Mouse (Mus musculus): ENCODE data around the gene E330017A01Rik. TPM values are rescaled to one million over a fixed set of nuclear protein-coding genes. Genes with fewer than 3 reads are reported as not detected.
A peak's percentile ranks its signal among the peaks of the same experiment; 100 is the strongest.

Gene E330017A01Rik
- polyA plus RNA-seq, 1 experiment from 2014 or later = not detected

DNA sequence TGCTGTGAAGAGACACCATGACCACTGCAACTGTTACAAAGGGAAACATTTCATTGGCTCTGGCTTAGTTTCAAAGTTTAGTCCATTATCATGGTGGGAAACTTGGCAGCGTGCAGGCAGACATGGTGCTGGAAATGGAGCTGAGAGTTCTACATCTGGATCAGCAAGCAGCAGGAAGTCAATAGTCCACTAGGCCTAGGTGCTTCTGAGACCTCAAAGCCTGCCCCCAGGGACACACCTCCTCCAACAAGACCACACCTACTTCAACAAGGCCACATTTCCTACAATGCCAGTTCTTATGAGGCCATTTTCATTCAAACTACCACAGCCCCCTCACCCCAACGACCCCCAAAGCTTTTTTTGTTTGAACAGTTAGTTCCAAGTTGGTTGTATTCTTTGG lies 8.8 kb downstream of the E330017A01Rik start:
- H3K27ac ChIP-seq (replicated peaks; ENCODE audit: low read depth, low read length) = no peak overlapping the region
- H3K27me3 ChIP-seq (ENCODE audit: control insufficient read depth, insufficient read depth, low read length) = no peaks in the 10 kb centered on the region
- 71% methylated on average over 2 of the region's 2 CpGs for WGBS
- no peak for ATAC-seq (replicated peaks; ENCODE audit: insufficient number of reproducible peaks, low FRiP score, low TSS enrichment, low read depth)
- no peaks in the 10 kb centered on the region for H3K36me3 ChIP-seq (replicated peaks; ENCODE audit: control insufficient read depth, insufficient read depth, low read depth, low read length)
- H3K9me3 ChIP-seq (replicated peaks; ENCODE audit: control insufficient read depth, low read length) = no peaks in the 10 kb centered on the region
- H3K4me3 ChIP-seq (ENCODE audit: low read depth, low read length) = no peak overlapping the region
- H3K9ac ChIP-seq (replicated peaks; ENCODE audit: low read length) = no peak overlapping the region
- H3K4me2 ChIP-seq (ENCODE audit: low read depth, low read length) = no peak overlapping the region
- DNase-seq (ENCODE audit: low spot score) = no peak
- no peaks in the 10 kb centered on the region for H3K4me1 ChIP-seq (ENCODE audit: control insufficient read depth, insufficient read depth, low read length)

DNA sequence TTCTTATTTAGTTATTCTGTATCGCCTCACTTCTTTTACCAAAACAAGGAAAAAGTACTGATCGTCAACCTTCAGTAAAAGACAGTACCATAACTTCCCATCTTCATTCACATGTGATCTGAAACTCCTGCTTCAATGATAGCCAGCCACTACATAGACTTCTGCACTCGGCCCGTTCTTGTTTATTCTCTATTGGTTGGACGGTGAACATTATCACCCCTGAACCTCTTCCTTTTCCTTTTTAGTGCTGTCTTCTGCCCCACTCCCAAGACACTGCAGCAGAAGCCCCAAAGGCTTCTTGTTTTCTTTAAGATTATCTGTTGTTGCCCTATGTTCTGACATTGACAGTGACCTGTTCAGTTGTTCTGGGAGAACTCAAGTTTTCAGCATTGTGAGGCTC lies 9.6 kb downstream of the E330017A01Rik start:
- no peak overlapping the region for H3K4me3 ChIP-seq (ENCODE audit: low read depth, low read length)
- H3K36me3 ChIP-seq (replicated peaks; ENCODE audit: control insufficient read depth, insufficient read depth, low read depth, low read length) = no peaks in the 10 kb centered on the region
- ATAC-seq (replicated peaks; ENCODE audit: insufficient number of reproducible peaks, low FRiP score, low TSS enrichment, low read depth) = no peak
- H3K4me2 ChIP-seq (ENCODE audit: low read depth, low read length) = no peak overlapping the region
- no peaks in the 10 kb centered on the region for H3K9me3 ChIP-seq (replicated peaks; ENCODE audit: control insufficient read depth, low read length)
- 90% methylated on average over 5 of the region's 5 CpGs for WGBS
- H3K4me1 ChIP-seq (ENCODE audit: control insufficient read depth, insufficient read depth, low read length) = no peaks in the 10 kb centered on the region
- no peak for DNase-seq (ENCODE audit: low spot score)
- no peak overlapping the region for H3K27ac ChIP-seq (replicated peaks; ENCODE audit: low read depth, low read length)
- H3K27me3 ChIP-seq (ENCODE audit: control insufficient read depth, insufficient read depth, low read length) = no peaks in the 10 kb centered on the region
- no peak overlapping the region for H3K9ac ChIP-seq (replicated peaks; ENCODE audit: low read length)

DNA sequence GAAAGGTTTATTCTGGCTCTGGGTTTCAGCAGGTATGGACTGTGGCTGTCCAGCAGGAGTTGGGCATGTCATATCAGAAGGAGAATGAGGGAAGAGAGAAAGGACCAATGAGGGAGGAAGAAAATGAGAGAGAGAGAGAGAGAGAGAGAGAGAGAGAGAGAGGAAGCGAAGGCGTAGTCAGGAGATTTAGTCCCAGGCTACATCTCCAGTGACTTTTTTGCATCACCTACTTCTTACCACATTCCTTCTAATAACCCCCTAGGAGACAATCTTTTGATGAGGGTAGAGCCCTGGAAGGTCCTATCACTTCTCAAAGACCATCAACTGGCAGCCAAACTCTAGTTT lies 10.2 kb downstream of the E330017A01Rik start:
- Histone ChIP-seq H3K36me3 (replicated peaks; ENCODE audit: control insufficient read depth, insufficient read depth, low read depth, low read length) (no peaks in the 10 kb centered on the region), H3K4me2 (ENCODE audit: low read depth, low read length) (no peak overlapping the region), H3K27me3 (ENCODE audit: control insufficient read depth, insufficient read depth, low read length) (no peaks in the 10 kb centered on the region), H3K4me3 (ENCODE audit: low read depth, low read length) (no peak overlapping the region), H3K9ac (replicated peaks; ENCODE audit: low read length) (no peak overlapping the region), H3K9me3 (replicated peaks; ENCODE audit: control insufficient read depth, low read length) (no peaks in the 10 kb centered on the region), H3K27ac (replicated peaks; ENCODE audit: low read depth, low read length) (no peak overlapping the region), H3K4me1 (ENCODE audit: control insufficient read depth, insufficient read depth, low read length) (no peaks in the 10 kb centered on the region)
- WGBS = 94% methylated on average over 2 of the region's 2 CpGs
- DNase-seq (ENCODE audit: low spot score) (no peak), ATAC-seq (replicated peaks; ENCODE audit: insufficient number of reproducible peaks, low FRiP score, low TSS enrichment, low read depth) (no peak)

DNA sequence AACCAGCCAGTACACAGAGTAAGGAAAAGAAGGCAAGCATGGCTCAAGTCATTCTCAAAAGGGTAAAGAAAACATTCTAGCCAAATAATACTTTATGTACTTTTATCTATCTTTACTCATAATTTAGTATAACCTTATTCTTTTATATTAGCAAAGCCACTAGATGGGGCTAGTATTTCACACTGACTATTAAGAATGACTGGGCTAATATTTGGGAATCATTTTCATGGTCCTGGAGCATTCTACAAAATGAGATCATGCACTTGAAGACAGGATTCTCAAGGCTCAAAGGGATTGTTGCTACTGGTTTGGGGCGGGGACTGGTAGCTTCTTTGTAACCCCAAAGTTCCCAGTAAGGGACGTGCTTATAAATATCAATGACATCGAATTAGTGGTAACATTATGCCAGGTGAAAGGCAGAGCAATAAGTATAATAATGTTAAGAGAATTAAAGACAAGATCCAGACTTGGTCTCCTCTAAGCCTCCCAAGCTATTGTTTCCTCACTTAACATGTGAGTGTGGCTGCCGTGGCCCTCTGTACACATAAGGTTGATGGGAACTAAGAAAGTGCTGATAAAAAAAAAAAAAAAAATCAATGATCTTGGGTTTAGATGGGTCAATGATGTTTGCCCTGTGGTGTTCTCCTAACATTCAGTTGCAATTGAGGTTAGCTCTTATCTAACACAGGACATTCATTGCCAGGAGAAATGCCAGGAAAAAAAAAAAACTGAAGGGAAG lies 10.8 kb downstream of the E330017A01Rik start:
- Histone ChIP-seq H3K36me3 (replicated peaks; ENCODE audit: control insufficient read depth, insufficient read depth, low read depth, low read length) (no peaks in the 10 kb centered on the region), H3K9ac (replicated peaks; ENCODE audit: low read length) (no peak overlapping the region), H3K4me2 (ENCODE audit: low read depth, low read length) (no peak overlapping the region), H3K27me3 (ENCODE audit: control insufficient read depth, insufficient read depth, low read length) (no peaks in the 10 kb centered on the region), H3K4me3 (ENCODE audit: low read depth, low read length) (no peak overlapping the region), H3K4me1 (ENCODE audit: control insufficient read depth, insufficient read depth, low read length) (no peaks in the 10 kb centered on the region), H3K27ac (replicated peaks; ENCODE audit: low read depth, low read length) (no peak overlapping the region), H3K9me3 (replicated peaks; ENCODE audit: control insufficient read depth, low read length) (no peaks in the 10 kb centered on the region)
- WGBS = 87% methylated on average over 4 of the region's 4 CpGs
- no peak for ATAC-seq (replicated peaks; ENCODE audit: insufficient number of reproducible peaks, low FRiP score, low TSS enrichment, low read depth)
- no peak for DNase-seq (ENCODE audit: low spot score)

DNA sequence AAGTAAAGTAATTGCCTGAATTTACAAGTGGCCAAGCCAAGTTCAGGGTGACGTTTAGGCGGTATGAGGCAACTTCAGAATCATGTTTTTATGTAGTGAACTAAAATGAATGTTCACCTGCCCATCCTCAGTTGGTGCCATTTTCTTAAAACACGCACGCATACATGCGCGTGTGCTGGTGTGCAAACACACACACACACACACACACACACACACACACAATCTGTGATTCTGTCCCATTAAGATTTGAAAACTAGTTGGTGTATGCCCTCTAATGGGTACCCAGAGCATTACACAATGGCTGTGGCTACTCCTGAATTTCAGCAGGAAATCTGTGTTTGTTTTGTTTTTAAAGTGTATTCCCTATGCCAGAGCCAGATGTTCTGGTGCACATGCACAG lies 14.6 kb downstream of the E330017A01Rik start:
- no peaks in the 10 kb centered on the region for H3K9me3 ChIP-seq (replicated peaks; ENCODE audit: control insufficient read depth, low read length)
- no peak overlapping the region for H3K4me3 ChIP-seq (ENCODE audit: low read depth, low read length)
- no peak overlapping the region for H3K27ac ChIP-seq (replicated peaks; ENCODE audit: low read depth, low read length)
- no peaks in the 10 kb centered on the region for H3K36me3 ChIP-seq (replicated peaks; ENCODE audit: control insufficient read depth, insufficient read depth, low read depth, low read length)
- H3K27me3 ChIP-seq (ENCODE audit: control insufficient read depth, insufficient read depth, low read length) = no peaks in the 10 kb centered on the region
- no peak for ATAC-seq (replicated peaks; ENCODE audit: insufficient number of reproducible peaks, low FRiP score, low TSS enrichment, low read depth)
- DNase-seq (ENCODE audit: low spot score) = peak; percentile 56
- WGBS = 84% methylated on average over 6 of the region's 6 CpGs
- no peaks in the 10 kb centered on the region for H3K4me1 ChIP-seq (ENCODE audit: control insufficient read depth, insufficient read depth, low read length)
- no peak overlapping the region for H3K9ac ChIP-seq (replicated peaks; ENCODE audit: low read length)
- no peak overlapping the region for H3K4me2 ChIP-seq (ENCODE audit: low read depth, low read length)

DNA sequence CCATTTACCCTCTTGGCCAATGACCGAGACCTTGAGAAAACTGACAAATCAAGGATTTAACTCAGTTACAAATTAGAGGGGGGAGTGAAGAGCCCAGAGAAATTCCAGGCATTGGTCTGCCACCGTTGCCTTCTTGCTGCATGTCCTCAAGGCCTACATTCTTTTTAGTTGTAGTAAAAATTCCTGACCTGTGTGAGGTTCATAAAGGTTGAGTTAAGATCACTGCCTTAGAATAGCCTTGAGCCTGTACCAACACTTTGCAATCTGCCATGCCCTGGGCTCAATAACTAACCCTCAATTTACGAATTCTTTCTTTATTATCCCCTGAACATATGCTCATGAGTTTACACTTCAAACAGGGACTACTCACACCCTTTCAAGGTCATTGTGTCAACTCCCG lies 15.4 kb downstream of the E330017A01Rik start:
- H3K4me1 ChIP-seq (ENCODE audit: control insufficient read depth, insufficient read depth, low read length) = no peaks in the 10 kb centered on the region
- no peak overlapping the region for H3K9ac ChIP-seq (replicated peaks; ENCODE audit: low read length)
- H3K4me2 ChIP-seq (ENCODE audit: low read depth, low read length) = no peak overlapping the region
- 70% methylated on average over 4 of the region's 4 CpGs for WGBS
- ATAC-seq (replicated peaks; ENCODE audit: insufficient number of reproducible peaks, low FRiP score, low TSS enrichment, low read depth) (no peak), DNase-seq (ENCODE audit: low spot score) (no peak)
- H3K4me3 ChIP-seq (ENCODE audit: low read depth, low read length) = no peak overlapping the region
- H3K9me3 ChIP-seq (replicated peaks; ENCODE audit: control insufficient read depth, low read length) = no peaks in the 10 kb centered on the region
- H3K36me3 ChIP-seq (replicated peaks; ENCODE audit: control insufficient read depth, insufficient read depth, low read depth, low read length) = no peaks in the 10 kb centered on the region
- no peaks in the 10 kb centered on the region for H3K27me3 ChIP-seq (ENCODE audit: control insufficient read depth, insufficient read depth, low read length)
- no peak overlapping the region for H3K27ac ChIP-seq (replicated peaks; ENCODE audit: low read depth, low read length)

DNA sequence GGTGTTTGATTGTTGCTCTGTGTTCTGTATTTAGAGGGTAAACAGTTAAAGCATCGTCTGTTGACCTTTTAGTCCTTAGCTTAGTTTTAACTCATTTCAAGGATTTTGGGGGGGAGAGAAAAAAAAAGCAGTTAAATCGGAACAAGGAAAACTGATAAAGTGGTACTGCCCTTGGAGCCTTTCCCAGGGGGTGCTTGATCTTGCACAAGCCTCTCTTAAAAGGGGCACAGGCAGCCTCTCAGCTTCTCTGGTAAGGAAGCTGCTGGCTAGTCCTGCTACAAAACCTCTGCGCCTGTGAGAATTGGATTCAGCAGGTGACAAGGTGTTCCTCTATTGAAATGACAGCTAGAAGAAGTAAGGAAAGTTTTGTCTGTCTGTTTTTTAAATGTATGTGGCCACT lies 16.2 kb downstream of the E330017A01Rik start:
- WGBS = 90% methylated on average over 3 of the region's 3 CpGs

DNA sequence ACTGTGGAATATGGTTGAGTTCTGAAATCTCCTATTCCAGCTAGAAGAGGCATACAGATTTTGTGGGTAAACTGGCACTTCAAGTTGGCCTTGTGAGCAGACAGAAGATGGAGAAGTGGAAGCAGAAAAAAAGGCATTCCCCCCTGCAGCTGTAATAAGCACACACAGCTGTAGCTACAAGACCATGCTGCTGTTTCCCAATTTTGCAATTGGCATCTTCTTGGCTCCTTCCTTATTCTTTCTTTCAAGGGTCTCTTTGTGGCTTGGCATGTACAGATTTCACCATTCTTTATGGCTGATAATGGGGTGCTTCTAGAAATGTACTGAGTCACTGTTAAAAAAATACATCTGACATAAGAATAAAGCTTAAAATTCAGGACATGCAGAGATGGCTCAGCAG lies 21.2 kb downstream of the E330017A01Rik start:
- ATAC-seq (replicated peaks; ENCODE audit: insufficient number of reproducible peaks, low FRiP score, low TSS enrichment, low read depth) (no peak), DNase-seq (ENCODE audit: low spot score) (no peak)
- Histone ChIP-seq H3K4me3 (ENCODE audit: low read depth, low read length) (no peak overlapping the region), H3K9ac (replicated peaks; ENCODE audit: low read length) (no peak overlapping the region), H3K9me3 (replicated peaks; ENCODE audit: control insufficient read depth, low read length) (no peaks in the 10 kb centered on the region), H3K27ac (replicated peaks; ENCODE audit: low read depth, low read length) (no peak overlapping the region), H3K36me3 (replicated peaks; ENCODE audit: control insufficient read depth, insufficient read depth, low read depth, low read length) (no peaks in the 10 kb centered on the region), H3K4me1 (ENCODE audit: control insufficient read depth, insufficient read depth, low read length) (no peaks in the 10 kb centered on the region), H3K27me3 (ENCODE audit: control insufficient read depth, insufficient read depth, low read length) (no peaks in the 10 kb centered on the region), H3K4me2 (ENCODE audit: low read depth, low read length) (no peak overlapping the region)

More for the DNA sequence above, 16.2 kb downstream of the E330017A01Rik start:
- H3K4me1 ChIP-seq (ENCODE audit: control insufficient read depth, insufficient read depth, low read length) = no peaks in the 10 kb centered on the region
- no peak overlapping the region for H3K9ac ChIP-seq (replicated peaks; ENCODE audit: low read length)
- H3K27me3 ChIP-seq (ENCODE audit: control insufficient read depth, insufficient read depth, low read length) = no peaks in the 10 kb centered on the region
- no peaks in the 10 kb centered on the region for H3K36me3 ChIP-seq (replicated peaks; ENCODE audit: control insufficient read depth, insufficient read depth, low read depth, low read length)
- no peak overlapping the region for H3K27ac ChIP-seq (replicated peaks; ENCODE audit: low read depth, low read length)
- ATAC-seq (replicated peaks; ENCODE audit: insufficient number of reproducible peaks, low FRiP score, low TSS enrichment, low read depth) = no peak
- DNase-seq (ENCODE audit: low spot score) = no peak
- H3K4me3 ChIP-seq (ENCODE audit: low read depth, low read length) = no peak overlapping the region
- H3K9me3 ChIP-seq (replicated peaks; ENCODE audit: control insufficient read depth, low read length) = no peaks in the 10 kb centered on the region
- H3K4me2 ChIP-seq (ENCODE audit: low read depth, low read length) = no peak overlapping the region
